Mouse (Mus musculus) thymus, adult 2 months (tissue): ENCODE measurements around the gene Srgap1.

ENCODE experiments used
- CTCF ChIP-seq: fragments of 200-500 bp; IDR thresholded peaks from 2 replicates; pipeline ENCODE4 v1.5.1; 2012; ENCODE audit warnings: mild to moderate bottlenecking, control low read depth, low read length, moderate library complexity, borderline replicate concordance; ENCODE audit not compliant: control insufficient read depth, poor library complexity, insufficient read depth; ENCODE audit errors: extremely low read depth
- POLR2A ChIP-seq: fragments of 200-500 bp; IDR thresholded peaks from 2 replicates; pipeline ENCODE4 v1.6.1; 2012; ENCODE audit warnings: mild to moderate bottlenecking, low read length, control low read depth, moderate library complexity; ENCODE audit not compliant: control insufficient read depth, poor library complexity, insufficient read depth; ENCODE audit errors: extremely low read depth

DNA sequence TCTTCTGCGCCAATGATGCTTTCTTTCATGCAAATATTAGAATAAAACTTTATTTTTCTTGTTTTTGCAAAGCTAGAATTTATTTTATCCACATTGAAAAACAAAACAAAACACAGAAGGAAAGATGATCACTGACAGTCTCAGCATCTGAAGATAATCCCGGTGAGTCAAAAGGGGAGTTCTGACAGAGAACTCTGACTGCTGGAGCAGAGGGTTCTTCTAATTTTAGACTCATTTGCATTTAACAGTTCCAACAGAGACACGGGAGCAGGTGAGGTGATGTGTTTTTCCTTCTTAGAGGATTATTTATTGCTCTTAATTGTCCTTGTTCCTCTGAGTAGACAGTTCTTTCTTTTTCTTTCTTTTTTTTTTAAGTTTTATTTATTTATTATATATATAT, 271.1 kb downstream of the Srgap1 start:
- no peak for TF ChIP-seq CTCF
- TF ChIP-seq POLR2A = no peak
